Mouse (Mus musculus): ENCODE measurements at regions not wholly inside any gene's neighbourhood (a gene's known extent, or its start where the extent isn't known, plus 50 kb on each side); places are given as distances from the start of the nearest gene placed in this dataset.

DNA sequence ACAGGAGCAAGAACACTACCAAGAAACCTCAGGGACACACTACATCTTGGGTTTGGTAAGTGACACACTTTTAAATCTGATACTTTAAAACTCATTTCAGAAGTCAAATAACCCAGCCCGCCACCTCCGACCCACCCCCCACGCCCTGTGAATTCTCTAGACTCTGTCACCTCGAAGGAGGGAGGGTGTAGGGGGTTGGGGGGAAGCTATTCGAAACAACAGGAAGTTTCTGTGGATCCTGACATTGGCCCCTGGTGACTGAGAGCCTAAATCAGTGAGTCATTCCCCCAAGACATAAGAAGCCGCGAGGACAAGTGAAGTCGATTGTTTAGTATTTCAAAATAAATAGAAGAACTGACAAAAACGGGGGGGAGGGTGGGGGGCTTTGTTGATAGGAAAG lies 198.7 kb upstream of the Spdye4c start:
- Histone ChIP-seq H3K9ac (no peak overlapping the region), H3K4me2 (no peak overlapping the region; the same call in 1 of the 2 replicates)
- 15% methylated on average over 9 of the region's 9 CpGs for WGBS

DNA sequence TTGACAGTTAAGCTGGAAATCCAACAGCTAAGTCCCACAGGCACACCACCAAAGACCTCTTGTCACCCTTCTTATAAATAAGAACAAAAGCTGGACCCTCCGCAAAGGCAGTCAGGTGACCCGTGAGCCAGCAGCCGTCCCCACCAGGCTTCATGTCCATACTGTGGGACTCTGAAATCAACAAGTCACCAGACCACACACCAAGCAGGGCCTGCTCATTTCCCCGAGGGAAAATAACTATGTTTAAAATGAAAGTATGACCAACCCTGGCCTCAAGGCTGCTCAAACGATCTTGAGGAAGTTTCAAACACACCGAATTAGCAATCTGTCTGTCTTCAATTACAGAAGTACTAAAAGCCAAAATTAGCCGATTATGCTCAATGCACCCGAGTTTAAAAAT lies 197.6 kb upstream of the Spdye4c start:
- WGBS = 40% methylated on average over 8 of the region's 8 CpGs
- no peak overlapping the region for H3K9ac ChIP-seq
- H3K27ac ChIP-seq = no peak overlapping the region
- no peaks in the 10 kb centered on the region for H3K27me3 ChIP-seq
- H3K4me2 ChIP-seq = no peak overlapping the region
- H3K9me3 ChIP-seq = no peaks in the 10 kb centered on the region
- peaks cover 51% of the 10 kb centered on the region for H3K4me1 ChIP-seq
- H3K4me3 ChIP-seq = no peak overlapping the region
- no peak for ATAC-seq (ENCODE audit: borderline replicate concordance, extremely low read depth, low FRiP score, low TSS enrichment)
- no peaks in the 10 kb centered on the region for H3K36me3 ChIP-seq

More for the DNA sequence above, 198.7 kb upstream of the Spdye4c start:
- Histone ChIP-seq H3K27ac (no peak overlapping the region), H3K4me1 (peaks cover 51% of the 10 kb centered on the region), H3K4me3 (no peak overlapping the region), H3K27me3 (no peaks in the 10 kb centered on the region), H3K36me3 (no peaks in the 10 kb centered on the region), H3K9me3 (no peaks in the 10 kb centered on the region)
- ATAC-seq (ENCODE audit: borderline replicate concordance, extremely low read depth, low FRiP score, low TSS enrichment) = no peak

DNA sequence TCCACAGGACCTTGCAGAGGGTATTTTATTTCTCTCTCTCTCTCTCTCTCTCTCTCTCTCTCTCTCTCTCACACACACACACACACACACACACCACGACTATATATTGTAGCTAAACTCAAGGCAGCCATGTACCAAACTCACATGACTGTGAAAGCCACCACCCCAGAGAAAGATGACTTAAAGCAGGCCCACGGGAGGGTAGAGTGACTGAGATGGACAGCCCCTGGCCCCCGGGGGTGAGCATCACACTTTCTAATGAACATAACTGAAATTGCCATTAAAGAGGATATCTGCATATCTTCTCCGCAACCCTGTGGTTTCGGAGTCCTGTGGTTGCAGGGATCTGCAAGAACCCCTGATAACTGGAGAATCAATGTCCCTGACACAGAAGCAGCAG lies 197.1 kb upstream of the Spdye4c start:
- Histone ChIP-seq H3K36me3 (no peaks in the 10 kb centered on the region), H3K9ac (no peak overlapping the region), H3K27ac (no peak overlapping the region), H3K27me3 (no peaks in the 10 kb centered on the region), H3K4me2 (no peak overlapping the region), H3K9me3 (no peaks in the 10 kb centered on the region), H3K4me1 (peaks cover 48% of the 10 kb centered on the region), H3K4me3 (no peak overlapping the region)
- no peak for ATAC-seq (ENCODE audit: borderline replicate concordance, extremely low read depth, low FRiP score, low TSS enrichment)
- WGBS = 69% methylated on average over 5 of the region's 5 CpGs

DNA sequence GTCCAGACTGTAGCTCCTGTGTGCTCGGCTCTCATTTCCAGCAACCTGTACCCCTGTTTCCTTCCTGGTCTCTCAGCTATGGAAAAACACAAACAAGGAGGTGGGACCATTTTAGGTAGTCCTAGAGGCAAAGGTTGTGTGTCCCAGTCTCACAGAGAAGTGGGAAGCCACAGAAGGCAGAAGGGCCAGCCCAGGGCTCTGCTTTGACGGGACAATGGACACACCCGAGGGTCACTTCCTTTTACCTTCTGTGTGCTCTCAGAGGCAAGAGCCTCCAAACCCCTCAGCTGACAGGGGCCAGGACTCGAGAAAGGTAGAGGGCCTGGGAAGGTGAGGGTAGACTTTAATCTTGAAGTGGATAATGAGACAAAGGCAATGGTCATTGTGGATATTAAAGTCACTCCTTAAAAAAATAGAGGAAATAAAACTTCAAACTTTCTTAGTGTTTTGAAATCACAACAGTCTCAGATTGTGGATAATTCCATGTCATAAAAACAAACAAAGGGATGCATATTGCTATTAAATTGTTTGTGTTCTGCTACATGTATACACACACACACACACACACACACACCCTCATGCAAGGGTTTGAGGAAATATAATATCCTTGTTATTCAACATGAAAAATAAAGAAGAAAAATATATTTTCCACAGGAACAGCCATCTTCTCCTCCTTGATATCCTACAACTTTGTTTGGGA lies 195.6 kb upstream of the Spdye4c start:
- WGBS = 36% methylated on average over 4 of the region's 4 CpGs
- Histone ChIP-seq H3K27me3 (no peaks in the 10 kb centered on the region), H3K9ac (no peak overlapping the region), H3K4me2 (no peak overlapping the region), H3K27ac (no peak overlapping the region), H3K36me3 (no peaks in the 10 kb centered on the region), H3K9me3 (no peaks in the 10 kb centered on the region), H3K4me3 (no peak overlapping the region), H3K4me1 (peaks cover 37% of the 10 kb centered on the region)
- ATAC-seq (ENCODE audit: borderline replicate concordance, extremely low read depth, low FRiP score, low TSS enrichment) = peak; percentile 9; the same call in 1 of the 2 replicates

DNA sequence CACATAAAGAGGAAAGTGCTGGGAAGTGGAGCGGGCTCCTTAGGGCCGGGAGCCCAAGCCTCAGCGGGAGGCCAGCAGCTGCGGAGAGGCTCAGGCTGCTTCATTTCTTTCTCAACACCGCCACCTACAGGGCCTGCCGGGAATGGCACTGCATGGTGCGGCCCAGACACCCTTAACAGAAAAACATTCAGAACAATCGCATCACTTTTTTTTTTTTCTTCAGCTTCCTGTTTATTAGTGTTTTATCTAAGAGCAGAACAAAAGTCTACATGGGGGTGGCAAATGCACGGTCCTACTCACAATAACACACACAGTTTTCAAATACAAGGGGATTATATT lies 195.0 kb upstream of the Spdye4c start:
- H3K27ac ChIP-seq = no peak overlapping the region
- H3K27me3 ChIP-seq = no peaks in the 10 kb centered on the region
- H3K9me3 ChIP-seq = no peaks in the 10 kb centered on the region
- H3K4me2 ChIP-seq = no peak overlapping the region
- peaks cover 34% of the 10 kb centered on the region for H3K4me1 ChIP-seq
- no peak overlapping the region for H3K9ac ChIP-seq
- WGBS = 1% methylated on average over 9 of the region's 9 CpGs
- H3K4me3 ChIP-seq = no peak overlapping the region
- ATAC-seq (ENCODE audit: borderline replicate concordance, extremely low read depth, low FRiP score, low TSS enrichment) = peak; percentile 89
- no peaks in the 10 kb centered on the region for H3K36me3 ChIP-seq

DNA sequence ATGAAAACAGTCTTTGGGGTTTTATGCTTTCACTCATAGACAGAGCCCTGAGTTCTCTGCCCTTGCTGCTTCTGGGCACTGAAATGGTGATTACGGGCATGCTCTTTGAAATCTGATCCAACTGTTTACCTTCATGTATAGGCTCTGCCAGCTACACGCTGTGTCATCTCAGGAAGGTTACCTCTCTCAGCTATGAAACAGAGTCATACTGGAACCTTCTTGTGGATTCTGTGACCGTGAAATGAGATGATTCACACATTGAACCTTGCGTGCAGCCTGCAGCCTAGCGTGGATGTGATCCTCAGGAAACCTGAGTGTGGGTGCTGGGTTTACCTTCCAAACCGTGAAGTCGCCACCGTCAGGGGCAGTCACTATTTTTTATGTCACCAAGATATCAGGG lies 189.7 kb upstream of the Spdye4c start:
- H3K4me2 ChIP-seq = no peak overlapping the region
- no peaks in the 10 kb centered on the region for H3K9me3 ChIP-seq
- no peaks in the 10 kb centered on the region for H3K36me3 ChIP-seq
- no peak overlapping the region for H3K4me3 ChIP-seq
- ATAC-seq (ENCODE audit: borderline replicate concordance, extremely low read depth, low FRiP score, low TSS enrichment) = no peak
- H3K27ac ChIP-seq = no peak overlapping the region
- H3K9ac ChIP-seq = no peak overlapping the region
- WGBS = 59% methylated on average over 8 of the region's 8 CpGs
- H3K27me3 ChIP-seq = no peaks in the 10 kb centered on the region
- H3K4me1 ChIP-seq = peaks cover 22% of the 10 kb centered on the region

DNA sequence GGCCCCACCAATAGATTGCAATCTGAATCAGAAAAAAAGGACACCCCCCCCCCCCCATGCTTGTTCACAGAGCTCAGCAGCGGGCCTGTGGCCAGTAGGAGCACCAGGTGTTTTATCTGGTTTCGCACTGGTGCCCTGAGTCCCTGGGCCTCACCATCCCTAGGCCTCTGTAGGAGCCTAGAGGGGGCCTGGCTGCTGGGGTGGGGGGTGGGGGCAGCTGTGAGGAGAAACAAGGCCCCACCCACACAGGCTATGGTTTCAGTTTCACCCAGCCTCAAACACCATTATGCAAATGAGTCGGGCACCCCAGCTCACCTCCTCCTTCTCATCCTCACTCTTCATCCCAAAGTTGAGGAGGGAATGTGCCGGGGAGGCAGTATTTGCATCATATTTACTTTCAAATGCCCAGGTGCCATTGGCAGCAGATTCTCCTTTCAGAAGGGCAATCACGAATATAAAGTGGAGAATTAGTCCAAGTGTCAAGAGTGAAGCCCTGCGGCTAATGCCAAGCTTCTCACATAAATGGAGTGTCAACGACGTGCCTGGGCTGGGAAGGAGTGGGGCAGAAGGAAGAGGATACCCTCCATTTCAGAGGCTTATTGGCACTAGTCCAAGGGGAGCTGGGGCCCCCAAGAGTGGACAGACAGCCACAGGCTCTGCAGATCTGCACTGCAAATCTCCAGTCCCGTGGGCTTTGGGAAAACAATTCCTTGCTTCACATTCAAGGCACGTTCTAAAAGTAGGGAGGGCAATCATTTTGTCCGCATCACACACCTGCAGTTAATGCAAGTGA lies 187.7 kb upstream of the Spdye4c start:
- peak overlapping the region; percentile 7; the same call in 1 of the 2 replicates for H3K4me2 ChIP-seq
- H3K9ac ChIP-seq = no peak overlapping the region
- H3K36me3 ChIP-seq = no peaks in the 10 kb centered on the region
- H3K4me1 ChIP-seq = peaks cover 23% of the 10 kb centered on the region
- 33% methylated on average over 11 of the region's 11 CpGs for WGBS
- no peaks in the 10 kb centered on the region for H3K9me3 ChIP-seq
- no peak overlapping the region for H3K4me3 ChIP-seq
- H3K27me3 ChIP-seq = no peaks in the 10 kb centered on the region
- peak; percentile 62 for ATAC-seq (ENCODE audit: borderline replicate concordance, extremely low read depth, low FRiP score, low TSS enrichment)
- no peak overlapping the region for H3K27ac ChIP-seq

DNA sequence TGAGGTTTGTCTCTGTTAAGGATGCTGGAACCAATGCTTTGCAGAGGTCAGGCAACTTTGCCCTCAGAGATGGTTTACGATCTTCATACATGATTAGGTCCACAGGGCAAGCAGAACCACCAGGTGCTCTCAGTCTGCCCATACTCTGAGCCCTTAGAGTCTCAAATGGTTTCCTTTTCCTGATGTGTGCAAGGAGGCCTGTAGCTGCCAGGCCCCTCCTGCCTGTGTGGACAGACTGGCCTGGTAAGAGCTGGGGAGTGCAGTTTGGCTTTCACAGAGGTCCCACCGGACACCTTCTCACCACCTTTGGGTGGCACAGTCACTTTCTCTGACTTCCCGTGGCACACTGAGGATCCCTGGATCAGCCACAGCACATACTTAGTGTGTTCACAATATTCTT lies 186.6 kb upstream of the Spdye4c start:
- Histone ChIP-seq H3K9me3 (no peaks in the 10 kb centered on the region), H3K4me3 (no peak overlapping the region), H3K4me1 (peaks cover 27% of the 10 kb centered on the region), H3K27me3 (no peaks in the 10 kb centered on the region), H3K4me2 (no peak overlapping the region), H3K9ac (no peak overlapping the region), H3K27ac (no peak overlapping the region), H3K36me3 (no peaks in the 10 kb centered on the region)
- WGBS = 79% methylated on average over 3 of the region's 3 CpGs
- no peak for ATAC-seq (ENCODE audit: borderline replicate concordance, extremely low read depth, low FRiP score, low TSS enrichment)

DNA sequence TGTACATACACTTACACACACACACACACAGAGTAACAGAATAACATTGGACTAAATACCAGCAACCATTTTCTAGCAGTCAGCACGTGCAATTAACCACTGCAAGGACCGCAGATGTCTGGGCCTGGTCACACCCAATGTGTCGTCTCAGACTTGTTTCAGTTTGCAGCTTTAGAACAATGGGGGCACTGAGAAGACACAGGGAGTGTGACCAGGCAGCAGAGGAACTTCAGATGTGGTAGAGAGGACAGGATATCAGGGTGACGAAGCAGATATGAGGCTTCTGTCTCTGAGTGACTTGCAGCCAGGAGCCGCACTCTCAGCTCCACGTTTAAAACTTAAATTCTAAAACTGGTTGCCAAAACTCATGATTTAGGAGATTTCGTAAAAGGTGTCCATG lies 183.9 kb upstream of the Spdye4c start:
- Histone ChIP-seq H3K4me1 (peaks cover 27% of the 10 kb centered on the region), H3K9me3 (no peaks in the 10 kb centered on the region), H3K9ac (no peak overlapping the region), H3K27ac (no peak overlapping the region), H3K27me3 (no peaks in the 10 kb centered on the region), H3K4me3 (no peak overlapping the region), H3K4me2 (no peak overlapping the region), H3K36me3 (no peaks in the 10 kb centered on the region)
- WGBS = 70% methylated on average over 7 of the region's 7 CpGs
- ATAC-seq (ENCODE audit: borderline replicate concordance, extremely low read depth, low FRiP score, low TSS enrichment) = no peak

DNA sequence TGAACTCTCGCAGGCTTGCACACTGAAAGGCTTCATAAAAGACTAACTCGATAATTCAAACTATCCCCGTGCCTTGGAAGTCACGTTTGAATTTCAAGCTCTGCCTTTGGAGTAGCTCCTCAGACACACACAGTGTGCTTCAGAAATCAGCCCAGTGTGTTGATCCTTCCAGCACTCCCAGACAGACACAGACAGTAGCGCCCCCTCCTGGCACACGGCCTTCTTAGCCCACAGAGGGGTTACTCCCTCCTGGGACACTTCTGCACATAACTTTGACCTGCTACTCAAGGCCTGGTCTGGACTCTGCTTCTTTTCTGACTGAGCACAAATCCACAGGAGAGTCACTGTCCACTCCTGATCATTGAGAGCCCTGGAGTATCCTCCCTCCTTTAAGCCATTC lies 182.3 kb upstream of the Spdye4c start:
- Histone ChIP-seq H3K27me3 (no peaks in the 10 kb centered on the region), H3K4me1 (peaks cover 14% of the 10 kb centered on the region), H3K4me2 (no peak overlapping the region), H3K36me3 (no peaks in the 10 kb centered on the region), H3K4me3 (no peak overlapping the region), H3K27ac (no peak overlapping the region), H3K9me3 (no peaks in the 10 kb centered on the region), H3K9ac (no peak overlapping the region)
- 29% methylated on average over 6 of the region's 6 CpGs for WGBS
- no peak for ATAC-seq (ENCODE audit: borderline replicate concordance, extremely low read depth, low FRiP score, low TSS enrichment)

DNA sequence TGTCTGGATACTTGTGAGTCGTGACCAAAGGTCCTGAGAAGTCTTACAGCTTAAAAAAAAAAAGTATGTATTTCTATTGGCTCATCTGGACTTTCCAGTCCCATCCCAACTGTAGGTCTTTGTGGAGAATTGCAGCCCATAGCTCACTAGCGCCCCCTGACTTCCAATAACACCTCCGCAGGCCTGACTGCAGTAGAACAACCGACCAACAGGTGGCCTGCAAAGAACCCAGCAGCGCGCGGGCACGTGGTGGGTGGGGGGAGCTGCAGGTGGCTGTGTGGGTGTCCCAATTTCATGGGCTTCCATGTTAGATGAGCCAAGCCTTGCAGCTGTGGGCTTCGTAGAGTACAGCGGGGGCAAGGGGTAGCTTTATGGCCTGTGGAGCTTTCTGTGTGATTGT lies 178.7 kb upstream of the Spdye4c start:
- 15% methylated on average over 10 of the region's 10 CpGs for WGBS
- Histone ChIP-seq H3K9ac (no peak overlapping the region), H3K4me2 (no peak overlapping the region), H3K4me3 (no peak overlapping the region), H3K9me3 (no peaks in the 10 kb centered on the region), H3K36me3 (no peaks in the 10 kb centered on the region), H3K27me3 (no peaks in the 10 kb centered on the region), H3K27ac (no peak overlapping the region), H3K4me1 (peaks cover 10% of the 10 kb centered on the region; the same call in 1 of the 2 replicates)
- ATAC-seq (ENCODE audit: borderline replicate concordance, extremely low read depth, low FRiP score, low TSS enrichment) = no peak

DNA sequence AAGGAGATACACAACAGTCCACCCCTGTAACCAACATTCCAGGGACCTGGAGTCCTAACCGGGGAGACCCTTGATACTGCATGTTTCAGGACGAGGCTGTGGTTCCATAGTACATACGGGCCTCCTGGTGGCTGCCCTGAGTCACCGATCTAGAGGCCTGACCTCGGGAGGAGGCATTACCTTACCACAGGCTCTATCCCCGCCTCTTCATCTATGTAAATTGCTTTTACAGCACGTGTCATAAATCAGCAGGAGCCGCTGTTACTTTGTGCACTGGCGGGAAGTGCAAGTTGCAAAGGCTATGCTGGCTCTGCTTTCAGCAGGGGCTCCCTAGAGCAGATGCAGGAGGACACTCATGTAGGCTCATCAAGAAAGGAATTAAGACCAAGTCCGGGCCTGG lies 178.0 kb upstream of the Spdye4c start:
- 29% methylated on average over 10 of the region's 10 CpGs for WGBS
- ATAC-seq (ENCODE audit: borderline replicate concordance, extremely low read depth, low FRiP score, low TSS enrichment) = no peak; the same call in 1 of the 2 replicates
- H3K27ac ChIP-seq = no peak overlapping the region

More for the DNA sequence above, 178.0 kb upstream of the Spdye4c start:
- H3K4me2 ChIP-seq = no peak overlapping the region
- H3K4me3 ChIP-seq = no peak overlapping the region
- no peak overlapping the region for H3K9ac ChIP-seq
- H3K9me3 ChIP-seq = no peaks in the 10 kb centered on the region
- no peaks in the 10 kb centered on the region for H3K27me3 ChIP-seq
- no peaks in the 10 kb centered on the region for H3K36me3 ChIP-seq
- peaks cover 11% of the 10 kb centered on the region; the same call in 1 of the 2 replicates for H3K4me1 ChIP-seq

Data from lung, embryonic 15.5 days (tissue).